Mouse (Mus musculus): ENCODE results near the gene Slc5a4b.
"Not testable (repeated sequence)": the region's sequence is repeated elsewhere in the genome, so short reads cannot be mapped to it uniquely, and the experiment has no call there.

Gene Slc5a4b

GRCm38 (mm10) chr10:76110861-76111260, at the start of gene Slc5a4b:
TSS of gene Slc5a4b (minus strand) at chr10:76110961.
- in situ Hi-C loops (cut with MboI; ENCODE audit: low sequenced_read_pairs), result no loop called here

- in situ Hi-C loops (cut with MboI; ENCODE audit: low sequenced_read_pairs), result no loop called here
Observed at GRCm38 (mm10) chr10:76158009-76158408, 47.2 kb upstream of the Slc5a4b start.

GRCm38 (mm10) chr10:76157528-76157927, 46.8 kb upstream of the Slc5a4b start:
- in situ Hi-C loops (cut with MboI; ENCODE audit: low sequenced_read_pairs), result no loop called here

- in situ Hi-C loops (cut with MboI; ENCODE audit: low sequenced_read_pairs), result no loop called here
Observed at GRCm38 (mm10) chr10:76155911-76156310, 45.1 kb upstream of the Slc5a4b start.

- in situ Hi-C loops (cut with MboI; ENCODE audit: low sequenced_read_pairs), result no loop called here
Observed at GRCm38 (mm10) chr10:76147278-76147677, 36.5 kb upstream of the Slc5a4b start, which contains the start of gene Slc5a4a. TSS of gene Slc5a4a (plus strand) at chr10:76147451.

- in situ Hi-C loops (cut with MboI; ENCODE audit: low sequenced_read_pairs), result no loop called here
Observed at GRCm38 (mm10) chr10:76146846-76147245, 36.1 kb upstream of the Slc5a4b start.

GRCm38 (mm10) chr10:76136318-76136717, 25.6 kb upstream of the Slc5a4b start:
- in situ Hi-C loops (cut with MboI; ENCODE audit: low sequenced_read_pairs), result no loop called here

GRCm38 (mm10) chr10:76132506-76132905, 21.7 kb upstream of the Slc5a4b start:
- in situ Hi-C loops (cut with MboI; ENCODE audit: low sequenced_read_pairs), result no loop called here

GRCm38 (mm10) chr10:76121495-76121894, 10.7 kb upstream of the Slc5a4b start:
- in situ Hi-C loops (cut with MboI; ENCODE audit: low sequenced_read_pairs), result no loop called here

- in situ Hi-C loops (cut with MboI; ENCODE audit: low sequenced_read_pairs), result no loop called here
Observed at GRCm38 (mm10) chr10:76120124-76120711, 9.5 kb upstream of the Slc5a4b start.

- in situ Hi-C loops (cut with MboI; ENCODE audit: low sequenced_read_pairs), result no loop called here
Observed at GRCm38 (mm10) chr10:76118741-76119140, 8.0 kb upstream of the Slc5a4b start.

- in situ Hi-C loops (cut with MboI; ENCODE audit: low sequenced_read_pairs), result no loop called here
Observed at GRCm38 (mm10) chr10:76117966-76118365, 7.2 kb upstream of the Slc5a4b start.

- in situ Hi-C loops (cut with MboI; ENCODE audit: low sequenced_read_pairs), result no loop called here
Observed at GRCm38 (mm10) chr10:76097368-76097767, 13.4 kb downstream of the Slc5a4b start.

GRCm38 (mm10) chr10:76096580-76096979, 14.2 kb downstream of the Slc5a4b start:
- in situ Hi-C loops (cut with MboI; ENCODE audit: low sequenced_read_pairs), result no loop called here

- in situ Hi-C loops (cut with MboI; ENCODE audit: low sequenced_read_pairs), result not testable (repeated sequence)
Observed at GRCm38 (mm10) chr10:76077008-76077407, 33.8 kb downstream of the Slc5a4b start.

GRCm38 (mm10) chr10:76072080-76072479, 38.7 kb downstream of the Slc5a4b start:
- in situ Hi-C loops (cut with MboI; ENCODE audit: low sequenced_read_pairs), result not testable (repeated sequence)

- in situ Hi-C loops (cut with MboI; ENCODE audit: low sequenced_read_pairs), result no loop called here
Observed at GRCm38 (mm10) chr10:76067674-76068613, 42.8 kb downstream of the Slc5a4b start.

GRCm38 (mm10) chr10:76062439-76062838, 48.3 kb downstream of the Slc5a4b start:
- in situ Hi-C loops (cut with MboI; ENCODE audit: low sequenced_read_pairs), result no loop called here

GRCm38 (mm10) chr10:76051860-76052259, 58.9 kb downstream of the Slc5a4b start:
- in situ Hi-C loops (cut with MboI; ENCODE audit: low sequenced_read_pairs), result no loop called here

- in situ Hi-C loops (cut with MboI; ENCODE audit: low sequenced_read_pairs), result no loop called here
Observed at GRCm38 (mm10) chr10:76048967-76049366, 61.8 kb downstream of the Slc5a4b start.

GRCm38 (mm10) chr10:76047182-76047869, 63.4 kb downstream of the Slc5a4b start:
- in situ Hi-C loops (cut with MboI; ENCODE audit: low sequenced_read_pairs), result no loop called here

Measured in CH12F3 (cell line).